Mouse (Mus musculus): Measurements from ENCODE around the gene Tll1. TPM values are rescaled to one million over a fixed set of nuclear protein-coding genes. Genes with fewer than 3 reads are reported as not detected.
"Not testable (repeated sequence)": the region's sequence is repeated elsewhere in the genome, so short reads cannot be mapped to it uniquely, and the experiment has no call there.

Gene Tll1
- total RNA-seq, 2 experiments from 2014 or later, result 2.7 to 3.2 TPM

DNA sequence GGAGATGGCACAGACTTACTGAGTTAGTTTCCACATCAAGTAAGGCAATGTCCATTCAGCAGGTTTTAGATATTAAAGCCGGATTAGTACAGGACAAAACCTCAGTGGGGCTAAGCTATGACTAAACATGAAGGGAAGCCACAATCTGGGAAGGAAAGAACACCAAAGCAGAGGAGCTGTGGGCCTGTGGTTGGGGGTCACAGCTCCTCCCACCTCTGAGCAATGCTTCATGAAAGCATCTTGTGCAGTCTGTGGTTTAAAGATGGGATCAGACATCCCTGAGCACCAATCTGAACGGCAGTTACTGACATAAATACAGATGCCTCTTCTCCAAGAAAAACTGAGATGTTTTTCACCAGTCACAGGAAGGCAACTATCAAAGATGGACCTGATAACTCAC is 132.7 kb downstream of the Tll1 start:
- DNase-seq (ENCODE audit: low spot score in 2 of 2), result no peak

- DNase-seq (ENCODE audit: low spot score in 2 of 2), result no peak
Measured at GRCm38 (mm10) chr8:64059867-64060266, 146.2 kb downstream of the Tll1 start.

- no peak for DNase-seq (ENCODE audit: low spot score in 2 of 2)
Measured at GRCm38 (mm10) chr8:64057571-64057970, 148.5 kb downstream of the Tll1 start.

DNA sequence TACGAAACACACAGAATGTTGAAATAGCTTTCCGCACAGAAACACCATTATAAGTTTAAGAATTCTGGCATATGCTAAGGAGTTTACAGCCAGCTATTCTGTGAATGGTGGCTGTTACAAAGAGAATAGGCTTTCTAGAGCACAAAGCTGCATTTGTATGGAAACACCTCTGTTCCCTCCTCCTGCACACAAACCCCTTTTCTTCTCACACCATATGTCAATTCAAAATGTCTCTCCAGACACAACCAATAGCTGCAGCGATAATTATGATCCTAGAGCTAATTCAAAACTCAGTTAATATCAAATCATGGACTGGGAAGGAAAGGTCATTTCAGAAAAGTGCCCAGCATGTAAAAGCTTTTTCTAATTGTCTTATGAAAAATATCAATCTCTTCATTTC is 157.5 kb downstream of the Tll1 start:
- DNase-seq (ENCODE audit: low spot score in 2 of 2), result peak in 1 of 2 experiments; percentile 34

- DNase-seq (ENCODE audit: low spot score in 2 of 2), result no peak
Measured at GRCm38 (mm10) chr8:64047963-64048505, 158.0 kb downstream of the Tll1 start.

DNA sequence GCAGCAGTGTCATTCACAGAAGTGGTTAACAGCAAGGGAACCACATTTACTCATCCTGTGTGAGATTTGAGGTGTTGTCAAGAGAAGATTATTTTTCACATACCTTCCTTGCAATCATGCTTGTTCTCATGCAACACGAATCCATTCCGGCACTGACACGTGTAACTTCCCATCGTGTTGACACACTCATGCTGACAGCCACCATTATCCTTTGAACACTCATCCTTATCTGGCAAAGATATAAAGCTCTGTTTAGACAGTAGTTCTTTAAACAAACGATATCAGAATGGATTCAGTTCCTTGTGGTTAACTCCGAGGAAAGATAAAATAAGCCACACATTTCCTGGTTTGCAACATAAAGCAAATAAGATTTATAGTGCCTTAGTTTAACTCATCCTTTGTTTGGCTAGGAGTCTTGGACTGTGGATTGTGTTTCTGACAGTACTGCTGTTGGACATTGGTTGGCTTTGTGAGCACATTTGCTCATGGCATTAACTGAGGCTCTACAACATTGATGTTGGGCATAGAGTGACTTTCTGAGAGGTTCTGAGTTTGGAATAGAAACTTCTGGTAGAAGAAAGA is 164.7 kb downstream of the Tll1 start:
- no peak for DNase-seq (ENCODE audit: low spot score in 2 of 2)

- DNase-seq (ENCODE audit: low spot score in 2 of 2), result no peak
Measured at GRCm38 (mm10) chr8:64030672-64031385, 175.2 kb downstream of the Tll1 start.

- DNase-seq (ENCODE audit: low spot score in 2 of 2), result no peak
Measured at GRCm38 (mm10) chr8:64030081-64030480, 176.0 kb downstream of the Tll1 start.

- DNase-seq (ENCODE audit: low spot score in 2 of 2), result no peak
Measured at GRCm38 (mm10) chr8:64029525-64029924, 176.5 kb downstream of the Tll1 start.

DNA sequence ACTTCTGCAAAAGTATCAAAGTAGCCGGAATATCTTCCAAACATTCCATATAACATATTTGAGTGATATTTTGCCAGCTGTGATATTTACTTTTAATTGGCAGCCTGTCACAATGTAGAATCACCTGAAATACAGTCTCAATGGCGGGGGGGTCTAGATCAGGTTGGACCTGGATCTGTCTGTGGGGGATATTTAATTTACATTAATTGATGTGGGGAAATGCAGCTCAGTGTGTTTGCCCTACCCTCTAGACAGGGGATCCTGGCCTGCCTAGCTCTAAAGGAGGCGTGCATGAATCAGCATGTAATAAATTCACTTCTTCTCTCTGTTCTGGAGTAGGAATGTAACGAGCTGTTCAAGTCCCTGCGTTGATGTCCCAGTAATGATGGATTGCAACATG is 181.7 kb downstream of the Tll1 start:
- no peak for DNase-seq (ENCODE audit: low spot score in 2 of 2)

DNA sequence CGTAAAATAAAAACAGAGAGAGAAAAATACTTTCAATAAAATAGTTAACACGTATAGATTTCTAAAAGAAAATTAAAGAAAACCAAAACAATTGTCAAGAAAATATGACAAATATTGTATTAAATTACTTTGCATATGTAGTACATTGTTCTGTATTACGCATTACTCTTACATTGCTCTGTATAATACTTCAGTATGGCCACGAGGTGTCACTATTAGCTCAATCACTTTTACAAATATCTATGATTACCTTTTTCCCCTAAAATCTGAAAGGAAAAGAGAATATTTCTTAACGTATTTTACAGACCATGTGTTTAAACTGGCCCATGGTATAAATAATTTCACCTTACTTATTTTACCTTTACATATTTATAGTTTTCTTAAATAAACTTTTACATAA is 182.5 kb downstream of the Tll1 start:
- peak in 1 of 2 experiments; percentile 15 for DNase-seq (ENCODE audit: low spot score in 2 of 2)

GRCm38 (mm10) chr8:64023027-64023426 is 183.0 kb downstream of the Tll1 start:
- DNase-seq (ENCODE audit: low spot score in 2 of 2), result no peak

- not testable (repeated sequence) for DNase-seq (ENCODE audit: low spot score in 2 of 2)
Measured at GRCm38 (mm10) chr8:63970612-63971391, 235.3 kb downstream of the Tll1 start.
